Mouse (Mus musculus) frontal cortex, postnatal 25 days (tissue): ENCODE results near the gene Cdh13.

Source experiments
- DNase-seq, 2 experiments: peaks; one replicate each; pipeline ENCODE4 v3.0.0; 2022; ENCODE audit warnings: low spot score in 2 of 2

Cdh13 gene

DNA sequence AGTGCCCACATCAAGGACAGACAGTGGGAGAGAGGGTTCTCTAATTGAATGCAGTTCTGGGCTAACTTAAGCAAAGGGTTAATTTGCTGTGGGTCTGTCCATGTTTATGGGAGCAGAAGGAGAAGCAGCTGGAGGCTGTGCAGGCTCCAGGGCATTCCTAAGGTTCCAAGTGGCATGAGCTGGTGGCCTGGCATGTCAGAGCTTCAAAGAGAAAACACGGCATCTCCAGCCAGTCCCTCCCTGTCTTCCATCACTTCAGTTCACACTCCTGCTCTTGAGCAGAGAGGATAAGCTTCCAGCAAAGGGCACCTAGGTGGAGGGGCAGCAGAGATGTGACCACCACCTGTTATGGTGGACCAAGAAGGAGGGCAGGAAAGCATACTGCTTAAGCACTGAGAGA lies 962.1 kb downstream of the Cdh13 start:
- DNase-seq = no peak

DNA sequence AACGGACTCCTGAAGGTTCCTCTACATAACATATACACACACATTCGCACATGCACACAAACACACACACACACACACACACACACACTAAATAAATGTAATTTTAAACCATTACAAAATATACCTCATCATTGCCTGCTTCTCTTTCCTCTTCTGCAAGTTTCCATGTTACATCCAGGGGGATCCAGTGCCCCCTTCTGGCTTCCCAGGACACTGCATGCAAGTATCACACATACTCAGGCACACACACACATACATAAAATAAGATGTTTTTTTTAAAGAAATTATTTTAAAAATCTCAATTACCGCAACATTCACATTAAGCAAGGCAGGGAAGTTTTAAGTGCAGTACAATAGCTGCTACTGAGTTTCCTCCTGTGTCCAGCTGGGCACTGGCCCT lies 970.8 kb downstream of the Cdh13 start:
- DNase-seq = no peak

DNA sequence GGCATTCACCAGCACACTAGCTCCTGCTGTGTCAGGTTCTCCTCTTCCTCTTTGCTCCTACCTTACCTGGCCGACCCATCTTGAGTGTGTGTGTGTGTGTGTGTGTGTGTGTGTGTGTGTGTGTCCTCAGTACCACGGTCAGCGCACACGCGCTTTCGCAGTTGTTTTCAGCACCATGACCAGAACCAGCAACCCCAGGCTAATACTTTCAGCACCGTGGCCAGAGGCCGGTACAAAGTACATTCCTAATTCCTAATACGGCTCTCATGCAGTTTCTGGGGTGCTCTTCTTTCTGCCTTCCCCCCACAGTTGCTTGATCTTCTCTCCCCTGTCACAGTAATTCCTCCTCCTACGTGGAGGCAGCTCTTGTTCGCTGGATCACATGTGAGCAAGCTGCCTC lies 975.1 kb downstream of the Cdh13 start:
- no peak for DNase-seq

DNA sequence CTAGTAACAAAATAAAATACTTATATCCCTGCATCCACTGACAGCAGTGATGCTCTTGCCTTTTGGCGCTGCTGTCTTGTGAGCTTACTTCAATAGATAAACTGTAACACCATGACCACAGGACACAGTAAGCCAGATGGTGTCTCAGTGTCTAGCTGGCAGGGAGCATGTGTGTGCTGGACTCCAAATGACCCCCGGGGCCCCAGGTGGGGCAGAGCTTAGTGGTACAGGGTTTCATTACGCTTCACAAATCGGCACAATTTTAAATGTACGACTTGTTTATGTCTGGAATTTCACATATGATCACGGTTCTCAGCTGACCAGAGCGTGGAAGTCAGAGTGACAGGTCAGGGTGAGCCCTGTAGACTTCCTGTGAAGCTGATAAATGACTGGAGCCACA lies 980.2 kb downstream of the Cdh13 start:
- no peak for DNase-seq

DNA sequence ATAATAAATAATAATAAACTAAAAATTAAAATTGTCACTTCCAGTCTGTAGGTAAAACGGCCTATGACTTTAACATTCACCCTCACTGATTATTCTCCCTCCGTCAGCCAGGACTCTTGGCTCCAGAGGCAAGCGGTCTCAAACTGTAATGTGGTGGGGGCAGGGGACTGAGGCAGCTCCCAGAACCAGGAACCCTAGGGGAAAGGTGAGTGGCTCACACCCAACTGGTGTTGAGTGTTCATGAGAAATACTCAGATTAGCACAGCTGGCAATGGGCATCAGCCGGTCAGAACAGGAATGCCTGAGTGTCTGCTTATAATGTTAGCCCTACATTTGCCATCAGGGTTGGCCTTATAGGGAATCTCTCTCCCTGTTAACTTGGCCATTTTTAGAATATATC lies 982.8 kb downstream of the Cdh13 start:
- no peak for DNase-seq

DNA sequence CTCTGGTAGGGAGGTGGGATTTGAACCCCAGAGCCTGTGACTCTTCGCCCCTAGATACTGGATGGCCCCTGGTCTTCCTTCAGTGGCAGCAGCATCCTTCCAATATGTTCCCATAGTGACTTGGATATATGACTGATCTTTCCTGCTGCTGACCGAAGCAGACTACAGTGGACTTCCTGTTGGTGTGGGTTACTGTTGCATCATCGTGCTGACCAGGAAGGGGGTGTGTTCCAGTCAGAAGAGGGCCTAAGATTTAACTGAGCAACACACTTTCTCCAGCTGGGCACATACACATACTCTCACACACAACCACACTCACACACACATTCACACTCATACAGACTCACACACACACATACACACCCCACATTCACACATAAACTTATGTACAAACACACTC lies 986.0 kb downstream of the Cdh13 start:
- no peak for DNase-seq

DNA sequence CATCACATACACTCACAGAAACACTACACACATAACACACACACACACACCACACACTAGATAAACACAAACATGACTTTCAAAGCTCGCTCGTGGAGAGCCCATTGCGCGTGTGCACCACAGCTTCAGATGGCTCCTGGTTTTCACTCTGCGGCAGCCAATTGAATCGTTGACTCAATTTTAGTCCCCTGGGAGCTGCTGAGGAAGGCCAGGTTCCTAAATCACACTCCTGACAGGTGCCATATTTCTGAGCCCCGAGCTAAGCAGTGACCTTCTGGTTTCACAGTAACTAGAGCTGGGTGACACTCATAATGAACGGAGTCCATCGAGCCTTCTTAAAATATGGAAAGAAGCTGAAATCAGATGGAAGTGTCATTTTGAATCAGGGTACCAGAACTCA lies 986.8 kb downstream of the Cdh13 start:
- DNase-seq = no peak

DNA sequence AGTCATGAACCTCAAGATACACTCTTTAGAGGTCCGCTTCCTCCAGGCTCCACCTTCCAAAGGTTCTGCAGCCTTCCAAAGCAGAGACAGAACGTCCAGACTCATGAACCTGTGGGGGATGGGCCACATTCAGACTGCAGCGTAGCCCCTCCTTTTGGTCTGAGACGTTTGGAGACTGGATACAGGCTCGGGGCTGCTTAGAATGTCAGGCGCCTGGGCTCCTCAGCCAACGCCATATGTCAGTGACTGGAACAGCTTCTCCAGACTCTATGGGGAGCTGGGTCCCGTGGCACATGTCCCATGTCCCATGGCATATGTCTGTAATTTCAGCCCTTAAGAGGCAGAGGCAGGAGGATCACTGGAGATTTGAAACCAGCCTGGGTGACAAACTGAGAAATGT lies 989.4 kb downstream of the Cdh13 start:
- DNase-seq = no peak

DNA sequence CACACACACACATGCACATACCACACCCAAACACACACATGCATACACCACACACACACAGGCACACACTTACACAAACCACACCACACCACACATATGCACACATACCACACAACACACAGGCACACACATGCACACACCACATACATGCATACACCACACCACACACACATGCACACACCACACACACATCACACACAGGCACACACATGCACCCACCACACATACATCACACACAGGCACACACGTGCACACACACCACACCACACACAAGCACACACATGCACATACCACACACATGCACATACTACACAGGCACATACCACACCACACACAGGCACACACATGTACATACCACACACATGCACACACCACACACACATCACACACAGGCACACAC lies 991.9 kb downstream of the Cdh13 start:
- no peak for DNase-seq

DNA sequence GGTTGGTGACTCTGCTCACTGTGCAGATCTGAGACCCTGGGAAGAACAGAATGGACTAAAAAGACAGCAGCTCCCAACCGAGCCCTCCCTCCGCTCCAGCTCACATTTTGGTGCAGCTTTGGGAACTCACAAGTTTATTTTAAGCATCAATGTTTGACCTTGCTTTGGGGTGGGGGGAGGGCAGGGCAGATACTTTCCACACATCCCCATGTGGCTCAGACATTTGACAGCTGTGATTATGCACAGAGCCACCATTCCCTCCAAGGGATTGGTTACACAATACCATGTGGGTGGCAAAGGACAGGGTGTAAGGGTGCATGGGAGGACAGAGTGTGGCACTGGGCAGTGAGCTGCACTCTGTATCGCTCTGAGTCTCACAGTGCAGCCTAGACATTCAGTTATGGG lies 993.5 kb downstream of the Cdh13 start:
- no peak for DNase-seq

DNA sequence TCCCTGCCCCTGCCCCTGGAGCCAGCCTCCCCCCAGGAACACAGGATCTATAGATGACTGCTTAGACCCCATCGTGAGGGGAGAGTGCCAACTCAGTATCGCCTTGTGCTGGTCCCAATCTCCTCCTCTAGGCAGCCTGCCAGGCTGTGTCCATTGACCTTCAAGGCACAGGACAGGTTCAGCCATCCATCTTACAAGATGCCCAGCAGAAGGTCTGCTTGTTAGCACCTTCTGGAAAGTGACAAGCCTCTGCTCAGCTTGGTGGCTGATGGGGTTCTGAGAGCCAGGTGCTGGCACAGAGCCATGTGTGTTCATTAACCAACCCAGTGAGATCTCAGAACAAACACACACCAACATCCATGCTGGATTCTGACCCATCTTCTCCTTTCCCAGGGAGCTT lies 998.2 kb downstream of the Cdh13 start:
- no peak for DNase-seq

DNA sequence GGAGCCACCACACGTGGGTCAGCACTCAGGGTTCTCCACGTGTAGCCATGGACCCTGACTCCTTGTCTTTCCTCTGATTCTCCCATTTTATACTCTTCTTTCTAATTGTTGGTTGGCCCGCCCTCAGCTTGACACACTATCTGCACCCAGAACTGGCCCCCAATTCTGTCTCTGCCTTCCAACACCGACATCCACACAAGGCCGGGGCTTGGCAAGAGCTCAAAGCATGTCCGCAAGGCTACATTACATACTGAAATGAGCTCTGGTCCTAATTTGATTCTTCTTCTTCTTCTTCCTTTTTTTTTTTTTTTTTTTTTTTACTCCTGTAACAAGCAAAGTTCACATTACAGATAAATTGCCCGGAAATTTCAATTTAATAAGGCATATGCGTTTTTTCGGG lies 1001.0 kb downstream of the Cdh13 start:
- no peak for DNase-seq

DNA sequence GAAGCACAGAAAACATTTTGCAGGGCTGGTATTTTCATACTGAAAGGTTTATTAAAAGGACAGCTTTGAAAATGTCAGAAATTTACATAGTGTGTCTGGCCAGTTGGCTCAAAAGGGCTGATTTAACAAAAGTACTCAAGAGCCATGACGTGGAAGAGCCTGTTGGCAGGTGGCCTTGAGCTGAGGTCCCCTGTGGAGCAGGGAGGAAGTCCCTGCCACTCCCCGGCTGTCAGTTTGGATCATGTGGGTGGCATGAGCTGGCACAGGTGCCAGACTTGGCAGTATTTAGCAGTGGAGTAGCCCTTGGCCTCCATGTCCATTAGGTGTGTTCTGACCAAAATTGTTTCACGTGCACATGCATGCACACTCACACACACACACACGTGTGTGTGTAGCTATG lies 1001.4 kb downstream of the Cdh13 start:
- DNase-seq = no peak

DNA sequence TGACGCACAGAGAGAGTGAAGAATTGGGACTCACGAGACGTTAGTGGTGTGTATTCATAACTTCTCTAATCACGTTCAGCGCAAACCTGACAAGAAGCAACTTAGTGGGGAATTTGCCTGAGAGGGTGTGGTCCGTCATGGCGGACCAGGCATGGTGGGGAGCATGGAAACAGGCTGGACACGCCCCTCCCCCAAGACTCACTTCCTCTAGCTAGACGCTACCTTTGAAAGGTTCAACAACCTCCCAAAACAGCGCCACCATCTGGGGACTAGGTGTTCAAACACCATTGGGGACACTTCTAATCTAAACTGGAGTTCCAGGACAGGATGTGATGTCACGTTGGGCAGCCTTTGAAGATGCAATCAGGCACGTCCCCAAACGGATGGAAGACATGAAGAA lies 1011.9 kb downstream of the Cdh13 start:
- no peak for DNase-seq

DNA sequence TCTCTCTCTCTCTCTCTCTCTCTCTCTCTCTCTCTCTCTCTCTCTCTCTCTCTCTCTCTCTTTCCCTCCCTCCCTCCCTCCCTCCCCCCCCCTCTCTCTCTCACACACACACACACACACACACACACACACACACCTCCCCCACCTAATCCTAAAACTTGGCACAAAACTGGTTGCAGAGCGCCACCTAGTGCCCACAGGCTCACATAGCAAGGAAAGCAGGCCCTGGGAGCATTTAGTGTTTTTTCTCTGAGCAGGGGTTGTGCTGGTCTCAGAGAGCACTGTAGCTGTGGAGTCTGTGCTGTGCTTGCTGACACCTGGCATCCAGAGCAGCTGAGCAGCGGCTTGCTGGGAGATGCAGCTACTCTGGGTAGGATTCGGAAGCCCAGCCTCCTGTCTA lies 1014.2 kb downstream of the Cdh13 start:
- DNase-seq = peak in 1 of 2 experiments; percentile 55

DNA sequence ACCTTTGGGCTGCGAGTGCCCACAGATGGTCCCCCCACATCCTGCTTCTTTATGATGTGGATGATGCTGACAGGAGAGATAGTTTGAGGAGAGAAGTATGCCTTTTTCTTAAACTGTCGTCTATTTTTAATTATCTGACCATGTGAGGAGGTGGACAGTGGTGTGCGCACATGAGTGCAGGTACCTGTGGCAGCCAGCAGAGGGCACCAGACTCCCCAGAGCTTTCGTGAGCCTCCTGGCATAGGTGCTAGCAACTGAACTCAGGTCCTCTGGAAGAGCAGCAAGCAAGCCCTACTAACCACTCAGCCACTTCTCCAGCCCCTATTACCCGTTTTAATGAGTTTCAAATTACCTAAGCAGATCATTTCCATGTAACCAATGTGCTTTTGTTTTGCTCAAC lies 1016.8 kb downstream of the Cdh13 start:
- DNase-seq = no peak

DNA sequence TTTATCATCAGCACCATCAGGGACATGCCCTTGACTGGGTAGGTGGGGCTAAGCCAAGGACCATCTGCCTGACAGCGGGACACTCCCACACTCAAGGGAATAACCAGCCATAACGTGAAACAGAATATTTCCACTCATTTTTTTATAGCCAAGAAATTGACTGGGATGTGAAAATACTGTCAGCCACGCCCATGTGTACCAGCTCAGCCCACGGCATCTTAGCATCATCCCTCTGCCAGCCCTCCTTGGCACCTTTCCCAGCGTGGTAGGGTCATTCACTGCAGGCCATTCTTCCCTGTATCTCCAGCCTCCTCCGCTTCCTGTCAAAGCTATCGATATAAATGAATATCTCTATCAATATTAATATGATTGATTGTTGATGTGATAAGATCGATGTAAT lies 1020.7 kb downstream of the Cdh13 start:
- DNase-seq = peak in 1 of 2 experiments; percentile 23

DNA sequence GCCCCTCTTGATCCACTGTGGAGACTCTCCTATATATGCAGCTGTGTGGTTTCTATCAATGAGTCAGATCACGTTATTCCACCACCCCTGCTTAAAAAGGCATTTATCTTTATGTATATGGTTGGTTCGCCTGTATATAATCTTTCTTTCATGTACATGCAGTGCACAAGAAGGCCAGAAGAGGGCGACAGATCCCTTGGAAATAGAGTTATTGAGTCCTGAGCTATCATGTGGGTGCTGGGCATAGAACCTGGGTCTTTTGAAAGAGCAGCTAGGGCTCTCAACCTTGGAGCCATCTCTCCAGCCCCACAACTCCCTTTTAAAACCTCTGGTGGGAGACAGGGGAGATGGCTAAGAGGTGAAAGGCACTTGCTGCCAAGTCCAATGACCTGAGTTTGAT lies 1027.9 kb downstream of the Cdh13 start:
- DNase-seq = no peak

DNA sequence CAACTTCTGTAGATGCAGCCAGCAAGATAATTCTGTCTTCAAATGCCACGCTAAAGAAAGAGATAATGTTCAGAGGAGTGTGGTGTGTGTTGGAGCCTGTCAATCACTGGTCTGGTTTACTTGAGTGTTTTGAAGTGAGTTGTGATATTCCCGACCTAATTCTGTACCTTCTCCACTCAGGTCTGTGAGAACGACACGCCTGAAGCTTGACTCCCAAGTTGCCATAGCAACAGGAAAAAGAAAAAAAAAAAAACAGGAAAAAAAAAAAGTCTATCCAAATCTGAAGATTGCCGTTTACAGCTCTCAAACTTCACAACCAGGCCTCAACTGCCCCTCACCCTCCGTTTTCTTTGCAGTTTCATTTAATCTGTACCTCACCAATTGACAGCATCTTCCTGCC lies 1039.7 kb downstream of the Cdh13 start:
- no peak for DNase-seq

DNA sequence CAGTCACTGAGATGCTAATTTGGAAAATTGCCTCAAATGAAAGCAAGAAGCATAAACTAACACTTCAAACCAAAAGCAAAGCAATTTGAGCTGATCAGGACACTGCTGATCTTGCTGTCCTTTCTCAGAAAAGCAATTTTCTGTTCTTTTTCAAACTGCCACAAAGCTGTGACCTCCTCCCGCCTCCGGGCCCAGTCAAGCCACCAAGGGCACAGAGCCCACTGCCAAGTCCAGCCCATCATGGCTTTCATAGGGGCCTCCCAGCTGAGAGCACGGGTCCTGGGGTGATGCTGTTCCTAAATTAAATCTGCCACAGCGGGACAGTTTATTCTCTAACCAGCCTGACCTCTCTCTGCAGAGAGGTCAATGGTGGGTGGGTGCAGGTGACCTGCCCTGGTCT lies 1056.0 kb downstream of the Cdh13 start:
- DNase-seq = no peak

DNA sequence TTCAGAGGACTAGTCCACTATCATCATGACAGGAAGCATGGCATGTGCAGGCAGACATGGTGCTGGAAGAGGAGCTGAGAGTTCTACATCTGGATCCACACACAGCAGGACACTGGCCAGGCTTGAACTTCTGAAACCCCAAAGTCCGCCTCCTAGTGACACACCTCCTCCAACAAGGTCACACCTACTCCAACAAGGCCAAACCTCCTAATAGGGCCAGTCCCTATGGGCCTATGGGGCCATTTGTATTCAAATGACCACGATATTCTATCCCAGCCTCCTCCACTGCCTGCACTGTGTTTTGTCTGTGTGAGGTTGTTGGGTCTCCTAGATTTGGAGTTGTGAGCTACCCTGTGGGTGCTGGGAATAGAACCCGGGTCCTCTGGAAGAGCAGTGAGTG lies 1060.1 kb downstream of the Cdh13 start:
- no peak for DNase-seq

DNA sequence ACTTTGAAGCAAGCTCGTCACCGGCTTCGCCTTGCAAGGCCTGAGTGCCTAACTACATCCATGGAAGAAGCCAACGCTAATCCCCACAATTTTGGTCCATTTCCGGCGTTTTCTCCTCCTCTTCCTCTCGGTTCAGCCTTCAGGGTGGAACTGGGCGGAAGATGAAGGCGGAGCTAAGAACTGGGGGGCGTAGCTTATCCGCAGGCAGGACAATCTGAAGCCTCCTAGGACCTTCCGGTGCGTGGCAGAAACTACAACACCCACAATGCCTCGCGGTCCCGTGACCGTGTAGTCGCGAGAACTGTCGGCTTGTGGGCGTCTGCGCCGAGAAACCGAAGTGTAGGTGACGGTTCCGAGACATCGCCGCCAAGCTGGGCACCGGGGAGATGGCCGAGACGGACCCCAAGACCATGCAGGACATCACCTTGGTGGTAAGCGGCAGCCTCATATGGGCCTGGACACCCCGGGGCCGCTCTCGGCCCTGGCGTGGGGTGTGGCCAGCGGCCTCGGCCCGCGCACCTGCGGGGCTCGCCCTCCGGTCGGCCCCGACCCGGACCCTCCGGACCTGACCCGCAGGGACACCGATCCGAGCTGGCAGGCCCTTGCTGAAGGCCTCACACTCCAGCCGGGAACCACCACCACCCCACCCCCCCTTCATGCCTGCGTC lies 1060.8 kb downstream of the Cdh13 start, which contains the start of gene Hsbp1:
TSS of gene Hsbp1 (plus strand) at position 299 of the 667 bp plus-strand sequence.
- peak; percentile 93 to 95 for DNase-seq

DNA sequence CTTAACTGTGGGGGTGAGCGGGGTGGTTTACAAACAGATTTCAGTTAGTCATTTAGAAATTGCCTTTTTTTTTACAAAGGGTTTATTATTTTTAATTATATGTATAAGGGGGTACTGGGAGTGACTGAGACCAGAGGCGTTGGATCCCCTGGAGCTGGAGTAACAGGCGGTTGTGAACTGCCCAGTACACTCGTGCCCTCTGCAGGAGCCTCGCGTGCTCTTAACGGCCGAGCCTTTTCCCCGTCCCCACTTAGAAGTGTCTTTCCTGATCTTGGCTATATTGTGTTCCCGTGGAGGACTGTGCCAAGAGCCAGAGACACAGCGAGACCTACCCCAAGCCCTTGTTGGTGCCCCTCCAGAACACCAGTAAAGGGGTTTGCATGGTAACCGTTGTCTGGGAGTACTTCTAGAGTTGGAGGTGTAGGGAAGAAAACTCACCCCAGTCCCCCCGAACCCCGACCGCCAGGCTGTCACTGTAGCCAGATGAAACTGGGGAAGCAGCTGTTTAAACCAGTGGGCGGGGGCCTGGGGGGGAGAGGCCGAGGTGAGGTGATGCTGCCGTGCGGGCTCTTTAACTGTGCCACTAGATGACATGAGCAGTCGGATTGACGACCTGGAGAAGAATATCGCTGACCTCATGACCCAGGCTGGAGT lies 1061.6 kb downstream of the Cdh13 start:
- DNase-seq = no peak

DNA sequence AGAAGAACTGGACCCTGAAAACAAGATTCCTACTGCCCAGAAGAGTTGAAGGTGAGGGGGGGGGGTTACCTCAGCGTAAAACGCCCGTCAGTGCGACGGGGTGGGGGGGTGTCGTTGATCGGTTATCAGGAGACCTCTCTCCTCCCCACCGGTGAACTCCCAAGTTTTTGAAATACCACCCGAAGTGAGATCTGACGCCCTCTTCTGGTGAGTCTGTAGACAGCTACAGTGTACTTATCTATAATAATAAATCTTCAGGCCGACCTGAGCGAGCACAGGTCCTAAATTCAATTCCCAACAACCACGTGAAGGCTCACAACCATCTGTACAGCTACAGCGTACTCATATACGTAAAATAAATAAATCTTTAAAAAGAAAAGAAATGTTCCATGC lies 1062.1 kb downstream of the Cdh13 start:
- no peak for DNase-seq
